Comparison of ENCODE assay signal across 15 mouse cellular contexts in genomic region chr13:67755761-67756160, GRCm38 (mm10). TPM values are rescaled to one million over a fixed set of nuclear protein-coding genes. Genes with fewer than 3 reads are reported as not detected.
A peak's percentile ranks its signal among the peaks of the same experiment; 100 is the strongest.
DNase-seq lines count a peak whose midpoint lies in the region; ATAC-seq and TF ChIP-seq lines count a peak whose summit lies in the region.
"Had no signal": no experiment of that assay in that cellular context is flagged by ENCODE, and none has a peak within 500 bp of the region (broad histone marks: within the 10 kb centered on the region; RNA-seq: fewer than 3 reads in every experiment).

No protein-coding gene starts in this region.

- no peak overlapping the region for H3K4me3 ChIP-seq in hindbrain, embryonic 13.5 days
- H3K4me3 ChIP-seq in hindbrain, embryonic 10.5 days = no peak overlapping the region
- no peak overlapping the region for H3K4me3 ChIP-seq in midbrain, embryonic 14.5 days (replicated peaks; ENCODE audit: low read depth, low read length)
- H3K4me3 ChIP-seq in midbrain, postnatal 0 days (ENCODE audit: low read depth, low read length) = no peak overlapping the region
- peak overlapping the region; percentile 70; the same call in 1 of the 2 replicates for H3K4me3 ChIP-seq in embryonic facial prominence, embryonic 14.5 days (ENCODE audit: low read depth, low read length)
- no peak overlapping the region; the same call in 1 of the 2 replicates for H3K4me3 ChIP-seq in neural tube, embryonic 14.5 days (ENCODE audit: low read depth, low read length)

- H3K27me3 ChIP-seq in hindbrain, embryonic 13.5 days = no peaks in the 10 kb centered on the region
- no peaks in the 10 kb centered on the region for H3K27me3 ChIP-seq in hindbrain, embryonic 10.5 days (ENCODE audit: insufficient read depth, poor library complexity, severe bottlenecking)
- no peaks in the 10 kb centered on the region for H3K27me3 ChIP-seq in midbrain, embryonic 14.5 days (ENCODE audit: control insufficient read depth, insufficient read depth, low read length)
- no peaks in the 10 kb centered on the region for H3K27me3 ChIP-seq in midbrain, postnatal 0 days (ENCODE audit: insufficient read depth, low read length)
- H3K27me3 ChIP-seq in embryonic facial prominence, embryonic 14.5 days (replicated peaks; ENCODE audit: control insufficient read depth, insufficient read depth, low read length) = no peaks in the 10 kb centered on the region
- no peaks in the 10 kb centered on the region for H3K27me3 ChIP-seq in neural tube, embryonic 14.5 days (ENCODE audit: control insufficient read depth, insufficient read depth, low read length)
- H3K27me3 ChIP-seq: embryonic facial prominence, embryonic 13.5 days; midbrain, embryonic 12.5 days; Patski had no signal

- WGBS in hindbrain, embryonic 13.5 days = 87% methylated on average over 6 of the region's 6 CpGs
- WGBS in hindbrain, embryonic 10.5 days = 85% methylated on average over 6 of the region's 6 CpGs
- 85% methylated on average over 6 of the region's 6 CpGs for WGBS in midbrain, embryonic 14.5 days
- WGBS in midbrain, postnatal 0 days = 87% methylated on average over 6 of the region's 6 CpGs
- WGBS in embryonic facial prominence, embryonic 14.5 days = 85% methylated on average over 6 of the region's 6 CpGs
- WGBS in neural tube, embryonic 14.5 days = 90% methylated on average over 6 of the region's 6 CpGs

- no peak for DNase-seq in hindbrain, embryonic 10.5 days (ENCODE audit: low spot score)
- DNase-seq in midbrain, embryonic 14.5 days = no peak
- DNase-seq in midbrain, postnatal 0 days (ENCODE audit: low spot score) = no peak
- no peak for DNase-seq in embryonic facial prominence, embryonic 14.5 days (ENCODE audit: low spot score)
- DNase-seq in embryo, embryonic 10.5 days (ENCODE audit: low spot score) = no peak
- DNase-seq in kidney, postnatal 25 days = no peak
- DNase-seq: cerebellum, adult 9-11 months; heart, adult 11 months; heart, postnatal 14 days; right cerebral cortex, postnatal 25 days had no signal

- no peak overlapping the region for H3K9ac ChIP-seq in hindbrain, embryonic 13.5 days
- no peak overlapping the region for H3K9ac ChIP-seq in midbrain, embryonic 14.5 days (replicated peaks; ENCODE audit: low read length)
- no peak overlapping the region for H3K9ac ChIP-seq in midbrain, postnatal 0 days (replicated peaks; ENCODE audit: low read length, poor library complexity, severe bottlenecking)
- H3K9ac ChIP-seq in embryonic facial prominence, embryonic 14.5 days (ENCODE audit: low read depth, low read length) = no peak overlapping the region
- H3K9ac ChIP-seq in neural tube, embryonic 14.5 days (replicated peaks; ENCODE audit: low read depth, low read length) = no peak overlapping the region
- H3K9ac ChIP-seq: embryonic facial prominence, embryonic 13.5 days; midbrain, embryonic 12.5 days had no signal

- ATAC-seq in hindbrain, embryonic 13.5 days (ENCODE audit: low FRiP score) = no peak; the same call in 1 of the 2 replicates
- ATAC-seq in midbrain, embryonic 14.5 days (ENCODE audit: low FRiP score, low TSS enrichment) = no peak
- ATAC-seq in midbrain, postnatal 0 days (ENCODE audit: low FRiP score) = no peak
- no peak for ATAC-seq in embryonic facial prominence, embryonic 14.5 days (ENCODE audit: low read depth)
- no peak for ATAC-seq in neural tube, embryonic 14.5 days (ENCODE audit: low read depth)

- no peak overlapping the region for H3K27ac ChIP-seq in hindbrain, embryonic 13.5 days
- H3K27ac ChIP-seq in hindbrain, embryonic 10.5 days = no peak overlapping the region
- H3K27ac ChIP-seq in midbrain, embryonic 14.5 days (replicated peaks; ENCODE audit: low read depth, low read length) = no peak overlapping the region
- H3K27ac ChIP-seq in midbrain, postnatal 0 days (ENCODE audit: low read depth, low read length) = no peak overlapping the region
- H3K27ac ChIP-seq in embryonic facial prominence, embryonic 14.5 days (replicated peaks; ENCODE audit: low read depth, low read length) = no peak overlapping the region
- no peak overlapping the region for H3K27ac ChIP-seq in neural tube, embryonic 14.5 days (ENCODE audit: low read depth, low read length)
- H3K27ac ChIP-seq: midbrain, embryonic 12.5 days had no signal

- H3K4me2 ChIP-seq in hindbrain, embryonic 13.5 days = peak overlapping the region; percentile 68
- H3K4me2 ChIP-seq in midbrain, embryonic 14.5 days (ENCODE audit: low read length) = peak overlapping the region; percentile 63; the same call in 1 of the 2 replicates
- H3K4me2 ChIP-seq in midbrain, postnatal 0 days (ENCODE audit: low read depth, low read length, poor library complexity, severe bottlenecking) = no peak overlapping the region
- H3K4me2 ChIP-seq in embryonic facial prominence, embryonic 14.5 days (ENCODE audit: low read depth, low read length) = peak overlapping the region; percentile 60; the same call in 1 of the 2 replicates
- peak overlapping the region; percentile 55; the same call in 1 of the 2 replicates for H3K4me2 ChIP-seq in neural tube, embryonic 14.5 days (ENCODE audit: low read depth, low read length)

- TF ChIP-seq CTCF in midbrain, postnatal 0 days (IDR thresholded peaks at IDR 0.05) = no peak

- H3K4me1 ChIP-seq in hindbrain, embryonic 13.5 days (replicated peaks) = peaks cover 5% of the 10 kb centered on the region
- H3K4me1 ChIP-seq in hindbrain, embryonic 10.5 days (replicated peaks) = peaks cover 5% of the 10 kb centered on the region
- H3K4me1 ChIP-seq in midbrain, embryonic 14.5 days (ENCODE audit: control insufficient read depth, insufficient read depth, low read length) = 0 out of 2 replicates have a peak, but pooled peaks cover 5% of the 10 kb centered on the region
- no peaks in the 10 kb centered on the region; the same call in 1 of the 2 replicates for H3K4me1 ChIP-seq in midbrain, postnatal 0 days (ENCODE audit: insufficient read depth, low read length)
- peaks cover 6% of the 10 kb centered on the region; the same call in 1 of the 2 replicates for H3K4me1 ChIP-seq in embryonic facial prominence, embryonic 14.5 days (ENCODE audit: control insufficient read depth, insufficient read depth, low read length)
- peaks cover 5% of the 10 kb centered on the region; the same call in 1 of the 2 replicates for H3K4me1 ChIP-seq in neural tube, embryonic 14.5 days (ENCODE audit: control insufficient read depth, insufficient read depth, low read length)

- H3K9me3 ChIP-seq in hindbrain, embryonic 13.5 days = no peaks in the 10 kb centered on the region
- no peaks in the 10 kb centered on the region for H3K9me3 ChIP-seq in hindbrain, embryonic 10.5 days
- H3K9me3 ChIP-seq in midbrain, embryonic 14.5 days (ENCODE audit: control insufficient read depth, low read length) = no peaks in the 10 kb centered on the region
- no peaks in the 10 kb centered on the region for H3K9me3 ChIP-seq in midbrain, postnatal 0 days (ENCODE audit: low read length)
- H3K9me3 ChIP-seq in embryonic facial prominence, embryonic 14.5 days (ENCODE audit: control insufficient read depth, low read length) = no peaks in the 10 kb centered on the region
- no peaks in the 10 kb centered on the region for H3K9me3 ChIP-seq in neural tube, embryonic 14.5 days (ENCODE audit: control insufficient read depth, low read length)
- H3K9me3 ChIP-seq: embryonic facial prominence, embryonic 13.5 days; midbrain, embryonic 12.5 days had no signal

- peaks cover 11% of the 10 kb centered on the region for H3K36me3 ChIP-seq in hindbrain, embryonic 13.5 days
- peaks cover 11% of the 10 kb centered on the region; the same call in 1 of the 2 replicates for H3K36me3 ChIP-seq in hindbrain, embryonic 10.5 days
- H3K36me3 ChIP-seq in midbrain, embryonic 14.5 days (ENCODE audit: control insufficient read depth, insufficient read depth, low read length) = peaks cover 5% of the 10 kb centered on the region; the same call in 1 of the 2 replicates
- no peaks in the 10 kb centered on the region for H3K36me3 ChIP-seq in midbrain, postnatal 0 days (ENCODE audit: insufficient read depth, low read length)
- peaks cover 6% of the 10 kb centered on the region; the same call in 1 of the 2 replicates for H3K36me3 ChIP-seq in embryonic facial prominence, embryonic 14.5 days (ENCODE audit: control insufficient read depth, insufficient read depth, low read length)
- no peaks in the 10 kb centered on the region for H3K36me3 ChIP-seq in neural tube, embryonic 14.5 days (ENCODE audit: control insufficient read depth, insufficient read depth, low read length)

RNA-seq across cellular contexts. Expression of gene Zfp85, which starts 0.7 kb away (rescaled TPM):
- polyA plus RNA-seq in hindbrain, embryonic 13.5 days (2015; fragmentation: Nextera tagmentation; extraction: Ambion mirVana) = 8.6 and 8.9 TPM in 2 replicates
- polyA plus RNA-seq in hindbrain, embryonic 10.5 days (2016; fragmentation: Nextera tagmentation; extraction: Ambion mirVana) = 4.5 and 4.6 TPM in 2 replicates
- 10.5 and 11.1 TPM in 2 replicates for polyA plus RNA-seq in midbrain, embryonic 14.5 days (2014; fragmentation: Nextera tagmentation; extraction: Ambion mirVana)
- total RNA-seq in midbrain, postnatal 0 days (2014; rRNA removed) = 5.4 and 6.1 TPM in 2 replicates
- 3.6 and 4.0 TPM in 2 replicates for polyA plus RNA-seq in midbrain, postnatal 0 days (2015; fragmentation: Nextera tagmentation; extraction: Ambion mirVana)
- polyA plus RNA-seq in embryonic facial prominence, embryonic 14.5 days (2014; fragmentation: Nextera tagmentation; extraction: Ambion mirVana) = 5.3 and 6.6 TPM in 2 replicates
- polyA plus RNA-seq in neural tube, embryonic 14.5 days (2014; fragmentation: Nextera tagmentation; extraction: Ambion mirVana) = 7.9 and 9.3 TPM in 2 replicates

RNA-seq across cellular contexts. Expression of gene Zfp493, which starts 23.7 kb away (rescaled TPM):
- 2.5 and 2.7 TPM in 2 replicates for polyA plus RNA-seq in hindbrain, embryonic 13.5 days (2015; fragmentation: Nextera tagmentation; extraction: Ambion mirVana)
- polyA plus RNA-seq in hindbrain, embryonic 10.5 days (2016; fragmentation: Nextera tagmentation; extraction: Ambion mirVana) = 2.1 and 3.0 TPM in 2 replicates
- polyA plus RNA-seq in midbrain, embryonic 14.5 days (2014; fragmentation: Nextera tagmentation; extraction: Ambion mirVana) = 2.6 and 3.6 TPM in 2 replicates
- 1.5 and 2.3 TPM in 2 replicates for total RNA-seq in midbrain, postnatal 0 days (2014; rRNA removed)
- polyA plus RNA-seq in midbrain, postnatal 0 days (2015; fragmentation: Nextera tagmentation; extraction: Ambion mirVana) = 1.3 and 2.0 TPM in 2 replicates
- polyA plus RNA-seq in embryonic facial prominence, embryonic 14.5 days (2014; fragmentation: Nextera tagmentation; extraction: Ambion mirVana) = 1.7 and 2.5 TPM in 2 replicates
- polyA plus RNA-seq in neural tube, embryonic 14.5 days (2014; fragmentation: Nextera tagmentation; extraction: Ambion mirVana) = 3.2 and 3.3 TPM in 2 replicates

RNA-seq across cellular contexts. Expression of gene Zfp65, which starts 26.8 kb away (rescaled TPM):
- 9.3 and 11.0 TPM in 2 replicates for polyA plus RNA-seq in hindbrain, embryonic 13.5 days (2015; fragmentation: Nextera tagmentation; extraction: Ambion mirVana)
- polyA plus RNA-seq in hindbrain, embryonic 10.5 days (2016; fragmentation: Nextera tagmentation; extraction: Ambion mirVana) = 5.0 and 6.0 TPM in 2 replicates
- polyA plus RNA-seq in midbrain, embryonic 14.5 days (2014; fragmentation: Nextera tagmentation; extraction: Ambion mirVana) = 5.4 and 6.7 TPM in 2 replicates
- total RNA-seq in midbrain, postnatal 0 days (2014; rRNA removed) = 9.5 and 14.5 TPM in 2 replicates
- polyA plus RNA-seq in midbrain, postnatal 0 days (2015; fragmentation: Nextera tagmentation; extraction: Ambion mirVana) = 4.4 TPM in 2 replicates
- polyA plus RNA-seq in embryonic facial prominence, embryonic 14.5 days (2014; fragmentation: Nextera tagmentation; extraction: Ambion mirVana) = 3.5 TPM in 2 replicates
- 6.1 TPM in 2 replicates for polyA plus RNA-seq in neural tube, embryonic 14.5 days (2014; fragmentation: Nextera tagmentation; extraction: Ambion mirVana)

RNA-seq across cellular contexts. Expression of gene Zfp273, which starts 57.8 kb away (rescaled TPM):
- polyA plus RNA-seq in hindbrain, embryonic 13.5 days (2015; fragmentation: Nextera tagmentation; extraction: Ambion mirVana) = 12.1 and 12.7 TPM in 2 replicates
- 5.4 and 6.4 TPM in 2 replicates for polyA plus RNA-seq in hindbrain, embryonic 10.5 days (2016; fragmentation: Nextera tagmentation; extraction: Ambion mirVana)
- 15.1 and 15.5 TPM in 2 replicates for polyA plus RNA-seq in midbrain, embryonic 14.5 days (2014; fragmentation: Nextera tagmentation; extraction: Ambion mirVana)
- total RNA-seq in midbrain, postnatal 0 days (2014; rRNA removed) = 9.5 TPM in 2 replicates
- 8.6 and 8.9 TPM in 2 replicates for polyA plus RNA-seq in midbrain, postnatal 0 days (2015; fragmentation: Nextera tagmentation; extraction: Ambion mirVana)
- 6.5 TPM in 2 replicates for polyA plus RNA-seq in embryonic facial prominence, embryonic 14.5 days (2014; fragmentation: Nextera tagmentation; extraction: Ambion mirVana)
- polyA plus RNA-seq in neural tube, embryonic 14.5 days (2014; fragmentation: Nextera tagmentation; extraction: Ambion mirVana) = 13.1 and 14.2 TPM in 2 replicates
